Mouse (Mus musculus) CH12.LX (cell line): Measurements from ENCODE around the gene Fgd2. TPM values are rescaled to one million over a fixed set of nuclear protein-coding genes. Genes with fewer than 3 reads are reported as not detected.
A peak's percentile ranks its signal among the peaks of the same experiment; 100 is the strongest.

Experiments
- DNase-seq: peaks from one replicate; pipeline ENCODE4 v3.0.0-alpha.2; 2013; ENCODE audit errors: extremely low read depth
- H3K27ac ChIP-seq: 2 replicates; pipeline ENCODE4 v1.5.1; 2012; ENCODE audit warnings: low read depth, mild to moderate bottlenecking, control low read depth, moderate library complexity; ENCODE audit not compliant: insufficient read depth
- H3K27me3 ChIP-seq: replicated peaks from 2 replicates; pipeline ENCODE3; 2012; ENCODE audit warnings: inconsistent platforms
- H3K36me3 ChIP-seq, 2 experiments: replicated peaks in 1 of 2; 2 replicates each; pipeline versions ENCODE3 to v1.6.1; 2012; ENCODE audit warnings: inconsistent platforms in 1 of 2, low read length in 1 of 2, mild to moderate bottlenecking in 1 of 2, mixed read lengths in 1 of 2, moderate library complexity in 1 of 2; ENCODE audit not compliant: control insufficient read depth in 1 of 2, insufficient read depth in 1 of 2
- H3K4me1 ChIP-seq, 2 experiments: 2 replicates each; pipeline ENCODE4 v1.6.1; 2012; ENCODE audit warnings: inconsistent platforms in 1 of 2, moderate library complexity in 1 of 2; ENCODE audit not compliant: insufficient read depth in 2 of 2, control insufficient read depth in 1 of 2
- H3K4me2 ChIP-seq: 2 replicates; pipeline ENCODE4 v1.6.1; 2012; ENCODE audit warnings: low read depth, mild to moderate bottlenecking, control low read depth; ENCODE audit not compliant: poor library complexity, insufficient read depth, severe bottlenecking
- H3K4me3 ChIP-seq, 3 experiments: fragments of 150-350 bp in 1 of 3; sonication (generic) in 1 of 3; replicated peaks in 1 of 3; 2 replicates each; pipeline versions ENCODE3 to v1.5.1; 2011 to 2012; ENCODE audit warnings: low read depth in 2 of 3, low read length in 2 of 3, mild to moderate bottlenecking in 2 of 3, moderate library complexity in 2 of 3, control low read depth in 1 of 3, improper control_type of control experiment in 1 of 3, inconsistent platforms in 1 of 3, mixed read lengths in 1 of 3; ENCODE audit not compliant: poor library complexity in 1 of 3
- H3K79me2 ChIP-seq: replicated peaks from 2 replicates; pipeline ENCODE4 v1.6.1; 2012; ENCODE audit warnings: mild to moderate bottlenecking, moderate library complexity; ENCODE audit not compliant: control insufficient read depth, poor library complexity, insufficient read depth, severe bottlenecking; ENCODE audit errors: extremely low read depth
- H3K9ac ChIP-seq: 2 replicates; pipeline ENCODE4 v1.6.1; 2012; ENCODE audit warnings: low read depth, mild to moderate bottlenecking, control low read depth, moderate library complexity; ENCODE audit not compliant: insufficient read depth
- H3K9me3 ChIP-seq: replicated peaks from 2 replicates; pipeline ENCODE3; 2012; ENCODE audit warnings: low read length, inconsistent platforms, mixed read lengths
- BHLHE40 ChIP-seq: IDR thresholded peaks from 2 replicates; pipeline ENCODE4 v1.6.1; 2011; ENCODE audit warnings: mild to moderate bottlenecking, low read depth, low read length, improper control_type of control experiment
- CTCF ChIP-seq, 2 experiments: IDR thresholded peaks in 1 of 2; conservative IDR thresholded peaks in 1 of 2; 2 replicates each; pipeline ENCODE4 v1.5.1; 2011 to 2012; ENCODE audit warnings: low read depth in 2 of 2, low read length in 2 of 2, improper control_type of control experiment in 1 of 2, inconsistent platforms in 1 of 2, mild to moderate bottlenecking in 1 of 2, moderate library complexity in 1 of 2
- ELF1 ChIP-seq: IDR thresholded peaks from 2 replicates; pipeline ENCODE4 v1.6.1; 2014; ENCODE audit warnings: low read depth, mild to moderate bottlenecking, inconsistent platforms, low read length, improper control_type of control experiment
- EP300 ChIP-seq: IDR thresholded peaks from 2 replicates; pipeline ENCODE4 v1.6.1; 2011; ENCODE audit warnings: low read length, improper control_type of control experiment
- GABPA ChIP-seq: IDR thresholded peaks from 2 replicates; pipeline ENCODE4 v1.6.1; 2012; ENCODE audit warnings: low read depth, low read length, improper control_type of control experiment, inconsistent platforms; ENCODE audit not compliant: insufficient replicate concordance
- JUN ChIP-seq: IDR thresholded peaks from 2 replicates; pipeline ENCODE4 v1.6.1; 2011; ENCODE audit warnings: low read depth, mild to moderate bottlenecking, low read length, improper control_type of control experiment, moderate library complexity; ENCODE audit not compliant: insufficient read depth
- MAFK ChIP-seq: IDR thresholded peaks from 2 replicates; pipeline ENCODE4 v1.6.1; 2011; ENCODE audit warnings: low read length, improper control_type of control experiment; ENCODE audit not compliant: insufficient replicate concordance
- MAZ ChIP-seq: IDR thresholded peaks from 2 replicates; pipeline ENCODE4 v1.6.1; 2012; ENCODE audit warnings: low read depth, mild to moderate bottlenecking, inconsistent platforms, low read length, improper control_type of control experiment, moderate library complexity
- MEF2A ChIP-seq: IDR thresholded peaks from 2 replicates; pipeline ENCODE4 v1.6.1; 2014; ENCODE audit warnings: low read depth, mild to moderate bottlenecking, inconsistent platforms, low read length, improper control_type of control experiment, borderline replicate concordance
- MYC ChIP-seq: IDR thresholded peaks from 2 replicates; pipeline ENCODE4 v1.6.1; 2011; ENCODE audit warnings: low read depth, mild to moderate bottlenecking, improper control_type of control experiment, low read length
- NELFE ChIP-seq: IDR thresholded peaks from 2 replicates; pipeline ENCODE4 v1.6.1; 2011; ENCODE audit warnings: low read depth, low read length, improper control_type of control experiment
- NRF1 ChIP-seq: IDR thresholded peaks from 2 replicates; pipeline ENCODE4 v1.6.1; 2014; ENCODE audit warnings: low read depth, mild to moderate bottlenecking, inconsistent platforms, low read length, improper control_type of control experiment, moderate library complexity
- POLR2AphosphoS2 ChIP-seq: IDR thresholded peaks from 2 replicates; pipeline ENCODE4 v1.6.1; 2011; ENCODE audit warnings: low read depth, low read length, improper control_type of control experiment
- RAD21 ChIP-seq: IDR thresholded peaks from 2 replicates; pipeline ENCODE4 v1.6.1; 2011; ENCODE audit warnings: low read depth, mild to moderate bottlenecking, low read length, improper control_type of control experiment, moderate library complexity
- SMC3 ChIP-seq: IDR thresholded peaks from 2 replicates; pipeline ENCODE4 v1.6.1; 2011; ENCODE audit warnings: low read depth, low read length, improper control_type of control experiment
- TCF12 ChIP-seq: IDR thresholded peaks from 2 replicates; pipeline ENCODE4 v1.6.1; 2014; ENCODE audit warnings: low read depth, mild to moderate bottlenecking, inconsistent platforms, low read length, improper control_type of control experiment
- USF1 ChIP-seq: IDR thresholded peaks from 2 replicates; pipeline ENCODE4 v1.6.1; 2014; ENCODE audit warnings: low read depth, mild to moderate bottlenecking, inconsistent platforms, low read length, improper control_type of control experiment
- ZMIZ1 ChIP-seq: IDR thresholded peaks from 2 replicates; pipeline ENCODE4 v1.6.1; 2012; ENCODE audit warnings: low read depth, mild to moderate bottlenecking, inconsistent platforms, low read length, improper control_type of control experiment
- dilution Hi-C: fragments of 300-500 bp; cut with MboI; formaldehyde crosslinking; loops from 2 replicates; pipeline ENCODE4 v1.14.3; 2020; ENCODE audit warnings: low sequenced_read_pairs; ENCODE audit not compliant: extremely low pct_unique_long_range_greater_than_20kb, extremely low pct_ligation_motif_present
- in situ Hi-C: fragments of 300-500 bp; cut with MboI; formaldehyde crosslinking; loops from 3 replicates; pipeline ENCODE4 v1.14.3; 2019; ENCODE audit warnings: low sequenced_read_pairs, low pct_ligation_motif_present, low pct_unique_long_range_greater_than_20kb, mixed read lengths
- polyA plus RNA-seq: library from polyadenylated mRNA; unstranded; fragments of >175 nt; gene quantifications from 2 replicates; pipeline ENCODE4 v1.2.1, GENCODE M21; 2012; ENCODE audit warnings: low read depth; ENCODE audit not compliant: insufficient read length
- total RNA-seq, 2 experiments: library from RNA; depleted of rRNA; stranded (reverse); fragments of 300-350 nt in 1 of 2; fragments of >200 nt in 1 of 2; gene quantifications; 2 replicates each; pipeline ENCODE4 v1.2.3; 2012 to 2014

Fgd2 gene
- total and polyA plus RNA-seq, 3 experiments, result 41.7 to 54.4 (median 48.3) TPM

DNA sequence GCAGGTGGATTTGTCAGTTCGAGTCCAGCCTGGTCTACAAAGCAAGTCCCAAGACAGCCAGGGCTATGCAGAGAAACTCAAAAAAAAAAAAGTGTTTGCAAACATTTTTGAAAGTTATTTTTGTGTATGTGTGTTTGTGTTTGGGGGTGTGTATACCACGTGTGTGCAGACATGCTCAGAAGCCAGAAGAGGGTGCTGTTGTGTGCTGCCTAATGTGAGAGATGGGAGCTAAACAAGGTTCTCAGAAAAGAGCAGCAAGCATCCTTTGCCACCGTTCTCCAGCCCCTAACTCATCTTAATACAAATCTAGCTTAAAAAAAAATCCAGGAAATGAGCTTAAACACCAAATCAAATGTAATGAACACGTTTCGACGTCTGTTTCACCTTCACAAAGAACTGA lies 61.6 kb downstream of the Fgd2 start:
- H3K27me3 ChIP-seq, result no peaks in the 10 kb centered on the region
- peaks cover 10% of the 10 kb centered on the region for H3K9me3 ChIP-seq
- H3K27ac ChIP-seq, result no peak overlapping the region
- no peaks in the 10 kb centered on the region for H3K79me2 ChIP-seq
- H3K4me2 ChIP-seq, result no peak overlapping the region
- TF ChIP-seq TCF12 (no peak), RAD21 (peak; percentile 31), MYC (no peak), SMC3 (peak; percentile 40), GABPA (no peak), CTCF (conservative IDR thresholded peaks at IDR 0.05 in 1 of 2, IDR thresholded peaks at IDR 0.05 in 1 of 2; ENCODE audit: low read depth in 2 of 2, low read length in 2 of 2) (peak in 1 of 2 experiments; percentile 51; a peak in 2 of 4 replicates)
- H3K9ac ChIP-seq, result no peak overlapping the region
- dilution Hi-C loops (no loop called here), in situ Hi-C loops (no loop called here)
- H3K4me3 ChIP-seq, result no peak overlapping the region
- no peak for DNase-seq
- peaks cover 3 to 65% of the 10 kb centered on the region in 2 experiments; a peak in 3 of 4 replicates for H3K4me1 ChIP-seq
- H3K36me3 ChIP-seq, result peaks cover 0 to 56% of the 10 kb centered on the region in 2 experiments

DNA sequence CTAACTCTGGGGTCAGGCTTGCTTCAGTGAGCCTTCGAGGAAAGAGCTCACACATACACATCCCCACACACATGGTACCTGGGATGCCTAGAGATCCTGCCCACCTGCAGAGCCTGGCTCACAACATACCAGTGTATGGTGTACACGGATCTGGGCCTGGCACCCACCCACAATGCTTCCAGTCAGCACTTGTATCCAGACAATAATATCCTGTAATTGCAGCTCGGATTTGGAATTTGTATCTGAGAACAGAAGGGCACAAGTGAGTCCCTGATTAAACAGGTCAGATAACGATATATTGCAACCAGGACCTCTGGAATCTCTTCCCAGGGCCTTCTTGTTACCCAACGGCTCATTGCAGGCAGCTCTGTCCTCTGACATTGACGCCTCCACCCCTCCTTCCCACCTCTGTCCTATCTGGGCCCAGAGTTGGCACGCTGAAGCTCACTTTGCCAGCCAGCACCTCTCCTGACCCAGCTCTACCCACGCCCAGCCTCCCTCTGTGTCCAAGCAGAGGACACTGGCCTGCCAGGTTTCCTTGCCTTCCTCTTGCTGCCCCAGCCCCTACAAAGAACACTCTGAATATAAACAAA lies 62.3 kb downstream of the Fgd2 start:
- Histone ChIP-seq H3K9ac (no peak overlapping the region), H3K27me3 (no peaks in the 10 kb centered on the region), H3K36me3 (peaks cover 0 to 60% of the 10 kb centered on the region in 2 experiments), H3K4me3 (no peak overlapping the region), H3K4me1 (peaks cover 5 to 69% of the 10 kb centered on the region in 2 experiments; a peak in 3 of 4 replicates), H3K27ac (no peak overlapping the region), H3K79me2 (no peaks in the 10 kb centered on the region), H3K4me2 (no peak overlapping the region), H3K9me3 (peaks cover 10% of the 10 kb centered on the region)
- DNase-seq, result no peak
- TF ChIP-seq BHLHE40 (no peak), MAZ (no peak), ZMIZ1 (no peak), USF1 (no peak), MEF2A (no peak), ELF1 (no peak), GABPA (no peak), MAFK (no peak), NELFE (no peak), MYC (no peak), EP300 (no peak), SMC3 (no peak), POLR2AphosphoS2 (no peak; the same call in 1 of the 2 replicates), NRF1 (no peak), JUN (no peak)
- in situ Hi-C loops (no loop called here), dilution Hi-C loops (no loop called here)
